Mouse (Mus musculus) embryonic facial prominence, embryonic 12.5 days (tissue): Measurements from ENCODE around the gene Olfr1006. TPM values are rescaled to one million over a fixed set of nuclear protein-coding genes. Genes with fewer than 3 reads are reported as not detected.
"Not testable (repeated sequence)": the region's sequence is repeated elsewhere in the genome, so short reads cannot be mapped to it uniquely, and the experiment has no call there.

ENCODE experiments used
- ATAC-seq: fragments of 200-750 bp; cut with Nextera tagmentation; 2 replicates; pipeline ENCODE4 v1.8.0; 2017; ENCODE audit not compliant: insufficient number of reproducible peaks, insufficient read depth, low FRiP score, low TSS enrichment
- H3K27ac ChIP-seq: fragments of 300-500 bp; sonication (generic); 2 replicates; pipeline ENCODE4 v1.5.1; 2016; ENCODE audit warnings: mild to moderate bottlenecking
- H3K27me3 ChIP-seq: fragments of 300-500 bp; sonication (generic); 2 replicates; pipeline ENCODE4 v1.6.1; 2016; ENCODE audit warnings: mild to moderate bottlenecking, moderate library complexity
- H3K36me3 ChIP-seq: fragments of 300-500 bp; sonication (generic); 2 replicates; pipeline ENCODE4 v1.6.1; 2016; ENCODE audit warnings: mild to moderate bottlenecking
- H3K4me1 ChIP-seq: fragments of 300-500 bp; sonication (generic); 2 replicates; pipeline ENCODE4 v1.6.1; 2016
- H3K4me2 ChIP-seq: fragments of 300-500 bp; sonication (generic); replicated peaks from 2 replicates; pipeline ENCODE4 v1.6.1; 2016; ENCODE audit warnings: mild to moderate bottlenecking, moderate library complexity
- H3K4me3 ChIP-seq: fragments of 300-500 bp; sonication (generic); 2 replicates; pipeline ENCODE4 v1.5.1; 2016; ENCODE audit warnings: mild to moderate bottlenecking
- H3K9ac ChIP-seq: fragments of 300-500 bp; sonication (generic); 2 replicates; pipeline ENCODE4 v1.6.1; 2016; ENCODE audit warnings: mild to moderate bottlenecking, moderate library complexity
- H3K9me3 ChIP-seq: fragments of 300-500 bp; sonication (generic); 2 replicates; pipeline ENCODE4 v1.6.1; 2016; ENCODE audit warnings: mild to moderate bottlenecking, moderate library complexity
- WGBS: fragments of 180-500 bp; shearing (Covaris S2); methylation state at CpG from one replicate; pipeline ENCODE4 v1.1.7; 2016; 5-methylcytosine and 5-hydroxymethylcytosine counted together
- polyA plus RNA-seq: library from polyadenylated mRNA; unstranded; fragments of >200 nt; fragmentation: Nextera tagmentation; extraction: Ambion mirVana; gene quantifications from 2 replicates; pipeline ENCODE4 v1.2.1, GENCODE M21; 2016

Gene Olfr1006
- not detected in 2 replicates for polyA plus RNA-seq

GRCm38 (mm10) chr2:85678667-85679066, at the start of gene Olfr1006:
Gene Olfr1006 (minus strand): TSS chr2:85678767.
- H3K4me3 ChIP-seq: no peak within 1 kb of the TSS
- no peak within 1 kb of the TSS for H3K9ac ChIP-seq
- no peak for ATAC-seq
- no peak within 1 kb of the TSS for H3K27ac ChIP-seq
- H3K27me3 ChIP-seq: no peaks in the 10 kb centered on the region
- no peaks in the 10 kb centered on the region for H3K4me1 ChIP-seq
- no peak within 1 kb of the TSS for H3K4me2 ChIP-seq
- H3K9me3 ChIP-seq: no peaks in the 10 kb centered on the region
- no peaks in the 10 kb centered on the region for H3K36me3 ChIP-seq

DNA sequence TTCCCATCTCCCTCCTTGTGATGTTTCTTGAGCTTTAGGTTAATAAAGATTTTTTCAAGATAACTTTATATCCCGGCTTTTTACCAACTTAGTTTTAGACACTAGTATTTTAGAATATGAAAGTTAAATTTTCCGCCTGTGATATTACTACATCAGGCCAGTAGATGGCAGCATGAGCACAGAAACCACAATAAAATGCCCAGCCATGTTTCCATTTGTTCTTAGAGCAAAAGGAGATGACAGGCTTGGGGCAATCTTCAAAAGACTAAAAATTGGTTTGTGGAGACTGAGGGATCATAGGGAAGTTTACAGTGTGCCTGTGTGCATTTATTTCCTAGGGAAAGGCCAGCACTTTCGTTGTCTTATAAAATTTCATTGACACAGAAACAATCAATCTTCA, 47.2 kb upstream of the Olfr1006 start:
- H3K4me2 ChIP-seq: no peak overlapping the region
- ATAC-seq: no peak
- no peaks in the 10 kb centered on the region for H3K4me1 ChIP-seq
- no peak overlapping the region for H3K27ac ChIP-seq
- no peak overlapping the region for H3K9ac ChIP-seq
- no peaks in the 10 kb centered on the region for H3K36me3 ChIP-seq
- H3K9me3 ChIP-seq: no peaks in the 10 kb centered on the region
- 14% methylated on average over 3 of the region's 3 CpGs for WGBS
- H3K4me3 ChIP-seq: no peak overlapping the region
- H3K27me3 ChIP-seq: no peaks in the 10 kb centered on the region

- H3K4me2 ChIP-seq: no peak within 1 kb of the TSS
- no peak for ATAC-seq
- H3K4me1 ChIP-seq: no peaks in the 10 kb centered on the region
- WGBS: 91% methylated on average over 1 of the region's 1 CpGs
- no peak within 1 kb of the TSS for H3K9ac ChIP-seq
- no peak within 1 kb of the TSS for H3K27ac ChIP-seq
- H3K36me3 ChIP-seq: no peaks in the 10 kb centered on the region
- H3K9me3 ChIP-seq: no peaks in the 10 kb centered on the region
- H3K27me3 ChIP-seq: no peaks in the 10 kb centered on the region
- no peak within 1 kb of the TSS for H3K4me3 ChIP-seq
These were observed 36.6 kb upstream of the Olfr1006 start, which contains the start of gene Olfr1009 for GRCm38 (mm10) chr2:85715119-85715518. Gene Olfr1009 (plus strand): TSS chr2:85715419.

- no peak for ATAC-seq
- no peak overlapping the region for H3K9ac ChIP-seq
- no peaks in the 10 kb centered on the region for H3K36me3 ChIP-seq
- H3K27me3 ChIP-seq: no peaks in the 10 kb centered on the region
- no peak overlapping the region for H3K4me3 ChIP-seq
- H3K4me1 ChIP-seq: no peaks in the 10 kb centered on the region
- H3K9me3 ChIP-seq: no peaks in the 10 kb centered on the region
- WGBS: 33% methylated on average over 1 of the region's 1 CpGs
- H3K4me2 ChIP-seq: no peak overlapping the region
- no peak overlapping the region for H3K27ac ChIP-seq
These were observed 32.6 kb upstream of the Olfr1006 start for GRCm38 (mm10) chr2:85711159-85711558.

DNA sequence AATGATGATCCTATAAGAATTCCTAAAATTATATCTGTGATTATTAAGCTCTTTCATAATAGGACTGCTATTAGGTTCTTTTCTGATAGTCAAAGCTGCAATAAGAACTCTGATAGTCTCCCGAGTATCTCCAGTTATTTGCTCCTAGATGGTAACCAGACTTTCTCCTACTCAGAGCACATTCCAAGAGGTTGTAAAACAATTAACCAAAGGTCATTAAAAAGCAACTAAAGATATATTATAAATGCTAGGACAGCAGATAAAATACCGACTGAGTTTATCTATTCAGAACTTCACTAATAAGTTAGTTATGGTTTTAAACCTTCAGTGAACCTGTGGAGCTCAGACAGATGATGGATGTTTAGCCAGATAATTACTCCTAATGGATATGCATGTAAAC, 32.1 kb upstream of the Olfr1006 start:
- not testable (repeated sequence) for H3K9me3 ChIP-seq, H3K27me3 ChIP-seq, H3K4me1 ChIP-seq, H3K4me3 ChIP-seq, H3K27ac ChIP-seq, ATAC-seq, H3K4me2 ChIP-seq, H3K36me3 ChIP-seq, H3K9ac ChIP-seq
- 77% methylated on average over 2 of the region's 2 CpGs for WGBS

DNA sequence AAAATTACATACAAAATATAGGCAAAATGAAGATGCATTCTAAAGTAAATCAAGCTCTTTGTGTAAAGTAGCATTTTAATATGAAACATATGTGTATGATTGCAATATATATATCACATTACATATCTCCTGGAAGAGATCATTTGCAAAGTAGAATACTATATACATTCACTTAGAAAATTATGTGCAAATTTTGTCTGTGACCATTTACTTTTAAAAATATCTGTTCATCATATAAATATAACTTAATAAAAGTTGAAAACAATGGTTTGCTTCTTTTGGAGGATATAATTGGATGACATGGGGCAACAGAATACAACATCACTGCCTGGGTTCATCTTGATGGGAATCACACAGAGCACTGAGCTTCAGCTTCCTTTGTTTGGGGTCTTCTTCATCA, 10.6 kb upstream of the Olfr1006 start, which contains the start of gene Olfr1008:
Olfr1008 (plus strand) TSS at position 301 of the 400 bp plus-strand sequence.
- Histone ChIP-seq H3K27ac (no peak within 1 kb of the TSS), H3K9me3 (no peaks in the 10 kb centered on the region), H3K4me1 (no peaks in the 10 kb centered on the region), H3K9ac (no peak within 1 kb of the TSS), H3K4me3 (no peak within 1 kb of the TSS), H3K27me3 (no peaks in the 10 kb centered on the region), H3K4me2 (no peak within 1 kb of the TSS), H3K36me3 (no peaks in the 10 kb centered on the region)
- no peak for ATAC-seq

- not testable (repeated sequence) for H3K4me2 ChIP-seq, H3K9ac ChIP-seq, H3K27ac ChIP-seq, H3K36me3 ChIP-seq, H3K4me3 ChIP-seq, H3K4me1 ChIP-seq, ATAC-seq, H3K9me3 ChIP-seq, H3K27me3 ChIP-seq
These were observed 14.2 kb downstream of the Olfr1006 start, which contains the start of gene Olfr154 for GRCm38 (mm10) chr2:85664355-85664754. Gene Olfr154 (minus strand): TSS chr2:85664455.

GRCm38 (mm10) chr2:85650604-85651003, 28.0 kb downstream of the Olfr1006 start, which contains the start of gene Olfr1002:
Gene Olfr1002 (minus strand): TSS chr2:85650704.
- Histone ChIP-seq H3K27ac (no peak within 1 kb of the TSS), H3K36me3 (no peaks in the 10 kb centered on the region), H3K4me3 (no peak within 1 kb of the TSS), H3K4me1 (no peaks in the 10 kb centered on the region), H3K27me3 (no peaks in the 10 kb centered on the region), H3K9ac (no peak within 1 kb of the TSS), H3K4me2 (no peak within 1 kb of the TSS), H3K9me3 (no peaks in the 10 kb centered on the region)
- no peak for ATAC-seq
- 94% methylated on average over 1 of the region's 1 CpGs for WGBS

Other genes starting within 250 kb of the Olfr1006 start
- gene Olfr994, start 242.3 kb downstream of the Olfr1006 start, polyA plus RNA-seq: not detected in 2 replicates
- gene Olfr995, start 235.1 kb downstream of the Olfr1006 start, polyA plus RNA-seq: not detected in 2 replicates
- gene 4833423E24Rik, start 159.7 kb downstream of the Olfr1006 start, polyA plus RNA-seq: 0.09 and 0.15 TPM in 2 replicates
- gene Olfr996, start 99.6 kb downstream of the Olfr1006 start, polyA plus RNA-seq: not detected in 2 replicates
- gene Olfr998, start 89.8 kb downstream of the Olfr1006 start, polyA plus RNA-seq: not detected in 2 replicates
- gene Olfr1000, start 66.9 kb downstream of the Olfr1006 start, polyA plus RNA-seq: not detected in 2 replicates
- not detected in 2 replicates for gene Olfr1002, start 28.1 kb downstream of the Olfr1006 start, polyA plus RNA-seq
- gene Olfr154, start 14.3 kb downstream of the Olfr1006 start, polyA plus RNA-seq: not detected in 2 replicates
- not detected in 2 replicates for gene Olfr1008, start 10.7 kb upstream of the Olfr1006 start, polyA plus RNA-seq
- gene Olfr1009, start 36.7 kb upstream of the Olfr1006 start, polyA plus RNA-seq: not detected in 2 replicates
- not detected in 2 replicates for gene Olfr1012, start 84.0 kb upstream of the Olfr1006 start, polyA plus RNA-seq
- gene Olfr1013, start 88.3 kb upstream of the Olfr1006 start, polyA plus RNA-seq: not detected in 2 replicates
- not detected in 2 replicates for gene Olfr1014, start 93.9 kb upstream of the Olfr1006 start, polyA plus RNA-seq
- gene Olfr1015, start 103.2 kb upstream of the Olfr1006 start, polyA plus RNA-seq: not detected in 2 replicates
- gene Olfr1016, start 123.8 kb upstream of the Olfr1006 start, polyA plus RNA-seq: not detected in 2 replicates
- gene Olfr1018, start 139.7 kb upstream of the Olfr1006 start, polyA plus RNA-seq: not detected in 2 replicates
- gene Olfr1019, start 166.7 kb upstream of the Olfr1006 start, polyA plus RNA-seq: not detected in 2 replicates
- gene Olfr1020, start 168.3 kb upstream of the Olfr1006 start, polyA plus RNA-seq: not detected in 2 replicates
- gene Olfr1022, start 189.8 kb upstream of the Olfr1006 start, polyA plus RNA-seq: not detected in 2 replicates
- not detected in 2 replicates for gene Olfr1023, start 206.9 kb upstream of the Olfr1006 start, polyA plus RNA-seq
- gene Olfr1024, start 226.3 kb upstream of the Olfr1006 start, polyA plus RNA-seq: not detected in 2 replicates
- gene Olfr1025-ps1, start 236.4 kb upstream of the Olfr1006 start, polyA plus RNA-seq: not detected in 2 replicates
- gene Olfr1026, start 242.8 kb upstream of the Olfr1006 start, polyA plus RNA-seq: not detected in 2 replicates